Mouse (Mus musculus) urinary bladder, postnatal 14 days (tissue): ENCODE measurements around the gene Rnf121.

Source experiments
- DNase-seq: peaks from one replicate; pipeline ENCODE4 v3.0.0; 2021; ENCODE audit warnings: low spot score

The Rnf121 gene

DNA sequence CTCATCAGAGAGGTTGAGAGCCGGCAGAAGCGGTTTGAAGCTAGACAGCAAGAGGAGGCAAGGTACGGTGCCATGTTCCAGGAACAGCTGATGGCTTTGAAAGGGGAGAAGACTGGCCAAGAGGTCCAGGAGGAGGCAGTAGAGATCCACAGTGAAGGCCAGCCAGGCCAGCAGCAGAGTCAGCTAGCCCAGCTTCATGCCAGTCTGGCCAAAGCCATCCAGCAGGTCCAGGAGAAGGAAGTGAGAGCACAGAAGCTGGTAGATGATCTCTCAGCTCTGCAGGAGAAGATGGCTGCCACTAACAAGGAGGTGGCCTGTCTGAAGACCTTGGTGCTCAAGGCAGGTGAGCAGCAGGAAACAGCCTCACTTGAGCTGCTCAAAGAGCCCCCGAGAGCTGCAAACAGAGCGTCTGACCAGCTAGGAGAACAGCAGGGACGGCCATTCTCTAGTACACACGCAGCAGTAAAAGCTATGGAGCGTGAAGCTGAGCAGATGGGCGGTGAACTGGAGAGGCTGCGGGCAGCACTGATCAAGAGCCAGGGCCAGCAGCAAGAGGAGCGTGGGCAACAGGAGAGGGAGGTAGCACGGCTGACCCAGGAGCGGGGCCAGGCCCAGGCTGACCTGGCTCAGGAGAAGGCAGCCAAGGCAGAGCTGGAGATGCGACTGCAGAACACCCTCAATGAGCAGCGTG is 65.7 kb downstream of the Rnf121 start:
- DNase-seq: no peak

DNA sequence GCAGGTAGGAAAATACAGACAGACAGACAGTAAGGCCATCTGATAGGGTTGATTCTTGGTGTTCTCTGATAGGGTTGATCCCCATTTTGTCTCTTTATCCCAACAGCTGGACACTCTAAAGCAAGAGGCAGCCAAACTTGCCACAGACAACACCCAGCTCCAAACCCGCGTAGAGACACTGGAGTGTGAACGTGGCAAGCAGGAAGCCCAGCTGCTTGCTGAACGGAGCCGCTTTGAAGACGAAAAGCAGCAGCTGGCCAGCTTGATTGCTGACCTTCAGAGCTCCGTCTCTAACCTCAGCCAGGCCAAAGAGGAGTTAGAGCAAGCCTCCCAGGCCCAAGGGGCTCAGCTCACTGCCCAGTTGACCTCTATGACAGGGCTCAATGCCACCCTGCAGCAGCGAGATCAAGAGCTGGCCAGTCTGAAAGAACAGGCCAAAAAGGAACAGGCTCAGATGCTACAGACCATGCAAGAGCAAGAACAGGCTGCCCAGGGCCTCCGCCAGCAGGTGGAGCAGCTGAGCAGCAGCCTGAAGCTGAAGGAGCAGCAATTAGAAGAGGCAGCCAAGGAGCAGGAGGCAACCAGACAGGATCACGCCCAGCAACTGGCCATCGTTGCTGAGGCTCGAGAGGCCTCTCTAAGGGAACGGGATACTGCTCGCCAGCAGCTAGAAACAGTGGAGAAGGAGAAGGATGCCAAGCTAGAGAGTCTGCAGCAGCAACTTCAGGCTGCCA is 66.9 kb downstream of the Rnf121 start:
- DNase-seq: peak; percentile 91

DNA sequence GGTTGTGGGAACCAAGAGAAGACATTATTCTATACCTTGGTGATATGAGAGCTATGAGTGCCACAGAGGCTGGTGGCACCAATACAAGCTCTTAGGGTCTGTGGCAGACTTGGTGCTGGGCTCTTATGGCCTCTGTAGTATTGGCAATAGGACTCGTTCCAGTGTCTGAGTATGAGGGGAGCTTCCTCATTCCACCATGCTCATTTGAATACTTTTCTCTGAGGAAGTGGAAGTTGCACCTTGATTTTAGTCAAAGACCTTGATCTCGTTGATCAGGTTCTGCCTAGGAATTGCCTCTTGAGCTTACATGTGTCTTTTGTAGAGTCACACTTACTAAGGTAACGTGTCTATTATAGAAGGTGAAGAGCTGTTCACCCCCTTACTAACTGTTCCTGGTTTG is 71.0 kb downstream of the Rnf121 start:
- DNase-seq: no peak

DNA sequence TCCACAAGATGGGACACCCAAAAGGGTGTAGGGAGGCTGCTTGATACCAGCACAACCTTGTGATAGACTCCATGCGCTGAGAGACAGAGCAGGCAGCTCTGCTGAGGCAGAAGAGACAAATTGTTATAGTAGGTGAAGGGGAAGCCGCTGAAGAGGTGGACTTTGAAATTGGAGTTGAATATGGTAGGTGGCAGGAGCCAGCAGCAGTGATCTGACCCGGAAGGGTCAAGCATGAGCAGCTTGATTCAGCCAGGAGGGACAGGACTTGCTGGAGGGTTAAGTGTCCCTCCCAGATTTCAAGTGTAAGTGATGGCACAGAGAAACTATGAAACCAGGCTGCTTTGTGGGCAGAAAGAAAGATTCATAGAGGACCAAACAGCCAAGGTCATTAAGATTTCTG is 80.2 kb downstream of the Rnf121 start:
- no peak for DNase-seq

DNA sequence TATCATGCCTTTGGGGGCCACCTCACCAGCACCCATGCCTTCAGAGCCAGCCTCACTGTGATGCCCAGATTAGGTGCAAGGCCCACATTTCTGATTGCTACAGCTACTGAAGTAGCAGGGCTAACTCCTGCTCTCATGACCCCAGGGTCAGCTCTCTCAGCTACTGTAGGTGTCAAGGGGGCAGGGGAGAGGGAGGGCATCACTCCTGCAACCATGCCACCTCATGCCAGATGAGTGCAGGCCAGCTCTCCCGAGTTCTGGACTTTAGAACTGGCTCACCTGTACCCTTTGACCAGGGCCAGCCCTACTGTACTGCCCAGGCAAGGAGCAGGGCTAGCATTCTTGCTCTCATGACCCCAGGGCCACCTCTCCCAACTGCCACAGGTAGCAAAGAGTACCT is 82.5 kb downstream of the Rnf121 start:
- no peak for DNase-seq

DNA sequence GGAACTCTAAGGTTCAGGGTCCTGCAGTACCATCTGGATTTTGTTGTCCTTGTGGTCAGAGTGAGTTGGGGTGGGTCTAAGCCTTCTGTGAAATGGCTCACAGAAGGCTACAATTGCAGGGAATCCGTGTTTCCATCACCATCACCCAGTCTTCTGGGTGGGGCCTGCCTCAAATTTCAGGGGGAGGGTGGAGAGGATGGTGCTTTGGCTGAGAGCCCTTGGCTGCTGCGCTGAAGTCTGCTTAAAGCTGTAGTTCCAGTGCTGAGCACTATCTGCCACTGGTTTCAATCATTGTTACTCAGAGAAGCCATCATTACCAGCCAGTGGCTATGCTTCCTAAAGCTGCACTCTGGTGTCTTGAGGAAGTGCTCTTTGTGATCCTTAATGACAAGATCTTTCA is 90.8 kb downstream of the Rnf121 start:
- DNase-seq: peak; percentile 55

DNA sequence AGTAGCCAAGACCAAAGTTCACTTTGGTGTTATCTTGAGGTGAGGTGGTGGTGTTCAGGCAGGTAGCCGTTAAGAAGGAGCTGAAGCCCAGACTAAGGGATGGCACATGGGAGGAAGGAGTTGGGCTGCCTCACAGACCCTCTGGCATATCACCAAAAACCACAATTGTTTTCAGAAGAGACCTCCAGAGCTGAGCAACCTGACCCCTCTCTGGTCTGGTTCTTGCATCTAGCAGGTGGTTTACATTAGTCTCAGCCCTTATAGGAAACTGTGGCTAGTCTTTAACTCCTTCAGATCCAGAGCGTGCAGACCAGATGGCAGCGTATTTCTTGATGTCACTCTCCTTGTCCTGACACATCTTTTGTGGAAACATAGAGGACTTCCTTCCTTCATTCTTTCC is 91.5 kb downstream of the Rnf121 start:
- no peak for DNase-seq

DNA sequence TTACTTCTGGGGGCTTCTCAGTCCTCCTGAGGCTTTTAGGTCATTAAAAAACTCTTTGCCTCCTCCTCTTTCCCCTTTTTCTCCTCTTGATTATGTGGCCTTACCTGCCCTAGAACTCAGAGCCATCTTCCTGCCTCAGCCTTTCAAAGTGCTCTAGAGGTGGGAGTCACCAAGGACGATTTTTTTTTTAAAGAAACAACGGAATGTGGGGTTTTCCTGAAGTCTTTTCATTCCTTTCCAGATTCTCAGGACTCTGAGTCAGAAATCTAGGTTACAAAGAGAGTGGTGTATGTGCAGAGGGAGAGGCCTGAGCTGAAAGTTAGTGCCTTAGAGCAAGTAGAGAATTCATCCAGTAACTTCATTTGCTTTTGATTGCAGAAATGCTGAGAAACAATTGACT is 93.5 kb downstream of the Rnf121 start:
- no peak for DNase-seq

DNA sequence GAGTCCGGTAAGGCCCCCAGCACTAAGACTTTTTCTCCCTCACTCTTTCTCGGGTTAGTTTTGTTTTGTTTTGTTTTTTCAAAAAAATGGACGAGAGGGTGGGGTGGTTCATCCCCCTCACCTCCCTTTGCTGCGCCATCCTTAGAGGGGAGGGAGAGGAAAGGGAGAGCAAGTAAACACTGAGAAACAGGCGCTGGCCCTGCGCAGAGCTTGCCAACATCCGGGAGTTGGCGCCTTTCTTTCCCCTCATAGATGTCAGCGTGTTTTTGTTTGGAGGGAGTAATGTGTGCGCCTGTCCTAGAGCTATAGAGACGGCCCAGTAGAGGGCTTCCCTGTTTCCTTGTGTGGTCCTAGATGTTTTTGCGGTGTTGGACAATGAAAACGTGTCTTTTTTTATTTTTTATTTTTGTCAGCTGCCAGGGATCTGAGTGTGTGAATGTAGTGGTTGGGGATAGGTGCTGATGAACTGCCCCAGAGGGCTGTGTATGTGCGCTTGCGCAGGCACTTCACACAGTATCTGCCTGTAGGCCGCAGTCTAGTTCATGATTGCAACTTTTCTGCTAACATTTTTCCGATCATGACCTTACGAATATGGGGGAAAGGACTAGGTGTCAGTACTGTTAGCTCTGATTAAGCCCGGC is 94.3 kb downstream of the Rnf121 start:
- peak; percentile 81 for DNase-seq

DNA sequence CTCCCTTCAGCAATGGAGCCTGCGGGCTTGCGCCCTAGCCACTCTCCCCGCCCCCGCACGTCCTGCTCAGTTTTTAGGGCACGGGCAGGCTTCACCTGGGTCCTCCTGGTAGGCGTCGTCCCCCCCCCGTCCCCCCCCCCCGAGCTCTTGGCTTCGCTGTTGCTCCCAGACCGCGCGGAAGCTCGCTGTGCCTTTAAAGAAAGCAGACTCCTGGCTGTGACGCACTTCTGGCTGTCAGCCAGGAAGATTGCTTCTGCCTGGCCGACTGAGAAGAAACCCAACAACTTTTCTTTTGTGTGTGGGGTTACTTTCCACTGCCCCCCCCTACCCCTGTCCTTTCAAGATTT is 94.9 kb downstream of the Rnf121 start:
- peak; percentile 95 for DNase-seq

DNA sequence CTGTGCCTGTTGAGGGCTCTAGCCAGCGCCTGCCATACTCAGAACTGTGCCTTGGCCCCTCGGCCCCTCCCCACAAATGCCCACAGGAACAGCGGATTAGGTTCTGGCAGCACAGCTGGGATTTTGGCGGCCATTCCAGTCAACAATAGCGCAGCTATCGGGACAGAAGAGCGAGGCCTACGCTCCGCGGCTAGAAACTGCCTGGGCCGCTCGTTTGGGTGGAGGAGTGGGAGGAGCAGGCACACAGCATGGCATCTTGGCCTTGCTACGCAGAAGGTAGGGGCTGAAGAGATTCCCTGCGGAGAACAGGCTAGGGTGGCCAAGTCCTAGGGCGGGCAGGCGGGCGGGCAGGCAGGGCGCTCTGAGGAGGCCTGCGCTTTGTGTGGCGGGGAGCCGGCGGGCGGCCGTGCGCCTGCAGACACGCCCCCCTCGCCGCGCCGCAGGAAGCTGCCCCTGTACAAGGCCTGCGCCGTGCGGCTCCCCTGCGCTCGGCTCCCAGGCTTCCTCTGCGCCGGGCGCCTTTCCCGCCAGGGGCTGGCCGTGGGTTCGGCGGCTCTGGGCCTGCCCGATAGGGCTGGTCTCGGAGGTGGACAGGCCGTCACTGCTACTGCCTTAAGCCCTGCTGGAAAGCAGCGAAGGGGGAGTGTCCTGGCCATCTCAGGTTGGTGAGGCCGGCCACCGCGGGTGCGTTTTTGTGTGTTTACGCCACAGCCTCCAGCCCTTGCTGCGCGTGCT is 95.4 kb downstream of the Rnf121 start:
- peak; percentile 84 for DNase-seq
